Mouse (Mus musculus) liver, embryonic 14.5 days (tissue): ENCODE measurements around the gene Mum1.

Experiments used
- CTCF ChIP-seq: IDR thresholded peaks from 2 replicates; pipeline ENCODE4 v1.5.1; 2016; ENCODE audit warnings: antibody characterized with exemption, low read depth, control low read depth
- EP300 ChIP-seq: IDR thresholded peaks from 2 replicates; pipeline ENCODE4 v1.6.1; 2016; ENCODE audit warnings: antibody characterized with exemption, low read depth

- TF ChIP-seq CTCF = no peak
- no peak for TF ChIP-seq EP300
These were observed 43.7 kb upstream of the Mum1 start for GRCm38 (mm10) chr10:80182547-80182946.
